In the genomic region with DNA sequence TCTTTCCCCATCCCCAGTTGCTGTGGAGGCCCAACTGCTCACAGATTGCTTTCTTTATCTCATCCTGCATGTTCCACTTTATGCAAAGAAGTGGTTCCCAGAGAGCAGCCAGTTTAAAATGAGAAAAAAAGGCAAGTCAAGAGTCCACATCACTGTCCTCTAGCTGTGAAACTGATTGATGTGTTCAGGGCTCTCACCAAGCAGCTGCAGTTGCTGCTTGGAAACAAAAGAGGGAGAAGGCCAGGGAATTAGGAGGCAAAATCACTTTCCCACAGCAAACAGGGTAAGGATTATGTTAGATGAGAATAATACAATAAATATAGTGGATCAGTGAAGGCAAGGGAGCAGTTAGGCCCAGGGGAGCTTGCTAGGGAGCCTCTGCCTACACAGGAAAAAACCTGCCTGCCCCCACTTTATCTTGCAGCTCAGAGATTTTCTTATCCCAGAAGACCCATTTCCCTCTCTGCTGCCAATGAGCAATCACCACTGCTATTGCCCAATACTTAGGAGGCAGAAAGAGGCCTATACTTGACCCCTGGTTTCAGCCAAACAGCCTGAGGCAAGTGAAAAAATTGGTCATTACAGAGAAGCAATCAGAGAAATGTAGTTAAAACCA, we compare ENCODE assay signal across 12 mouse cellular contexts.
DNase-seq lines count a peak whose midpoint lies in the region; ATAC-seq and TF ChIP-seq lines count a peak whose summit lies in the region.
"Had no signal": no experiment of that assay in that cellular context is flagged by ENCODE, and none has a peak within 500 bp of the region (broad histone marks: within the 10 kb centered on the region; RNA-seq: fewer than 3 reads in every experiment).

No protein-coding gene starts in this region.

- H3K4me1 ChIP-seq in embryonic facial prominence, embryonic 14.5 days (ENCODE audit: control insufficient read depth, insufficient read depth, low read length), result no peaks in the 10 kb centered on the region
- no peaks in the 10 kb centered on the region for H3K4me1 ChIP-seq in embryonic facial prominence, embryonic 10.5 days
- no peaks in the 10 kb centered on the region for H3K4me1 ChIP-seq in lung, embryonic 14.5 days (ENCODE audit: insufficient read depth)
- peaks cover 7% of the 10 kb centered on the region; the same call in 1 of the 2 replicates for H3K4me1 ChIP-seq in midbrain, embryonic 13.5 days (replicated peaks)
- H3K4me1 ChIP-seq in intestine, embryonic 15.5 days (replicated peaks), result no peaks in the 10 kb centered on the region
- no peaks in the 10 kb centered on the region for H3K4me1 ChIP-seq in cerebellum, adult 2 months (ENCODE audit: control insufficient read depth, insufficient read depth, low read length)
- H3K4me1 ChIP-seq: limb, embryonic 13.5 days had no signal

- H3K27me3 ChIP-seq in embryonic facial prominence, embryonic 14.5 days (replicated peaks; ENCODE audit: control insufficient read depth, insufficient read depth, low read length), result no peaks in the 10 kb centered on the region
- no peaks in the 10 kb centered on the region for H3K27me3 ChIP-seq in embryonic facial prominence, embryonic 10.5 days (replicated peaks; ENCODE audit: low read depth, poor library complexity, severe bottlenecking)
- no peaks in the 10 kb centered on the region for H3K27me3 ChIP-seq in lung, embryonic 14.5 days (ENCODE audit: insufficient read depth, low read length)
- no peaks in the 10 kb centered on the region for H3K27me3 ChIP-seq in midbrain, embryonic 13.5 days
- H3K27me3 ChIP-seq in intestine, embryonic 15.5 days (replicated peaks), result no peaks in the 10 kb centered on the region
- no peaks in the 10 kb centered on the region for H3K27me3 ChIP-seq in cerebellum, adult 2 months (ENCODE audit: control insufficient read depth, insufficient read depth, low read length)
- H3K27me3 ChIP-seq: limb, embryonic 13.5 days had no signal

- no peak for ATAC-seq in embryonic facial prominence, embryonic 14.5 days (ENCODE audit: low read depth)
- no peak for ATAC-seq in lung, embryonic 14.5 days (ENCODE audit: insufficient read depth)
- ATAC-seq in midbrain, embryonic 13.5 days, result peak; percentile 82
- no peak for ATAC-seq in intestine, embryonic 15.5 days

- no peaks in the 10 kb centered on the region for H3K36me3 ChIP-seq in embryonic facial prominence, embryonic 14.5 days (ENCODE audit: control insufficient read depth, insufficient read depth, low read length)
- H3K36me3 ChIP-seq in embryonic facial prominence, embryonic 10.5 days (replicated peaks), result no peaks in the 10 kb centered on the region
- H3K36me3 ChIP-seq in lung, embryonic 14.5 days (ENCODE audit: insufficient read depth), result no peaks in the 10 kb centered on the region
- H3K36me3 ChIP-seq in midbrain, embryonic 13.5 days, result no peaks in the 10 kb centered on the region
- H3K36me3 ChIP-seq in intestine, embryonic 15.5 days, result no peaks in the 10 kb centered on the region
- H3K36me3 ChIP-seq: limb, embryonic 13.5 days had no signal

- no peak for TF ChIP-seq POLR2A in cerebellum, adult 2 months (IDR thresholded peaks at IDR 0.05; ENCODE audit: borderline replicate concordance, insufficient read depth, low read length)

- no peaks in the 10 kb centered on the region for H3K9me3 ChIP-seq in embryonic facial prominence, embryonic 14.5 days (ENCODE audit: control insufficient read depth, low read length)
- no peaks in the 10 kb centered on the region for H3K9me3 ChIP-seq in embryonic facial prominence, embryonic 10.5 days
- H3K9me3 ChIP-seq in lung, embryonic 14.5 days (ENCODE audit: low read depth, low read length), result no peaks in the 10 kb centered on the region
- no peaks in the 10 kb centered on the region for H3K9me3 ChIP-seq in midbrain, embryonic 13.5 days
- H3K9me3 ChIP-seq in intestine, embryonic 15.5 days, result no peaks in the 10 kb centered on the region
- H3K9me3 ChIP-seq: limb, embryonic 13.5 days had no signal

- TF ChIP-seq CTCF in lung, embryonic 14.5 days (IDR thresholded peaks at IDR 0.05; ENCODE audit: low read depth), result no peak
- TF ChIP-seq CTCF in cerebellum, adult 2 months (IDR thresholded peaks at IDR 0.05; ENCODE audit: borderline replicate concordance, insufficient read depth, low read depth, low read length), result no peak

- no peak overlapping the region for H3K9ac ChIP-seq in embryonic facial prominence, embryonic 14.5 days (ENCODE audit: low read depth, low read length)
- H3K9ac ChIP-seq in lung, embryonic 14.5 days, result no peak overlapping the region
- H3K9ac ChIP-seq in midbrain, embryonic 13.5 days (replicated peaks), result no peak overlapping the region
- H3K9ac ChIP-seq in intestine, embryonic 15.5 days, result no peak overlapping the region
- H3K9ac ChIP-seq: limb, embryonic 13.5 days had no signal

- no peak overlapping the region for H3K4me2 ChIP-seq in embryonic facial prominence, embryonic 14.5 days (ENCODE audit: low read depth, low read length)
- no peak overlapping the region for H3K4me2 ChIP-seq in lung, embryonic 14.5 days
- no peak overlapping the region for H3K4me2 ChIP-seq in midbrain, embryonic 13.5 days (replicated peaks)
- H3K4me2 ChIP-seq in intestine, embryonic 15.5 days (replicated peaks), result no peak overlapping the region
- H3K4me2 ChIP-seq: limb, embryonic 13.5 days had no signal

- peak; percentile 2 for DNase-seq in embryonic facial prominence, embryonic 14.5 days (ENCODE audit: low spot score)
- no peak for DNase-seq in embryonic facial prominence, embryonic 10.5 days (ENCODE audit: low spot score)
- peak; percentile 0 for DNase-seq in lung, embryonic 14.5 days
- no peak for DNase-seq in lung, postnatal 14 days
- DNase-seq in cerebellum, adult 2 months, result no peak
- DNase-seq in layer of hippocampus, postnatal 14 days (ENCODE audit: low spot score in 2 of 2), result no peak
- DNase-seq: cerebellum, postnatal 10 days; layer of hippocampus, postnatal 36 days; lung, adult 2 months had no signal

- H3K4me3 ChIP-seq in embryonic facial prominence, embryonic 14.5 days (ENCODE audit: low read depth, low read length), result no peak overlapping the region
- no peak overlapping the region for H3K4me3 ChIP-seq in embryonic facial prominence, embryonic 10.5 days
- H3K4me3 ChIP-seq in lung, embryonic 14.5 days (ENCODE audit: low read depth, low read length), result no peak overlapping the region
- no peak overlapping the region for H3K4me3 ChIP-seq in midbrain, embryonic 13.5 days (replicated peaks)
- no peak overlapping the region for H3K4me3 ChIP-seq in intestine, embryonic 15.5 days (replicated peaks)
- no peak overlapping the region for H3K4me3 ChIP-seq in cerebellum, adult 2 months (replicated peaks; ENCODE audit: insufficient read depth, low read depth, low read length)
- H3K4me3 ChIP-seq: limb, embryonic 13.5 days had no signal

- H3K27ac ChIP-seq in embryonic facial prominence, embryonic 14.5 days (replicated peaks; ENCODE audit: low read depth, low read length), result no peak overlapping the region
- H3K27ac ChIP-seq in embryonic facial prominence, embryonic 10.5 days (replicated peaks), result no peak overlapping the region
- H3K27ac ChIP-seq in lung, embryonic 14.5 days (ENCODE audit: low read depth), result no peak overlapping the region
- H3K27ac ChIP-seq in midbrain, embryonic 13.5 days, result peak overlapping the region; percentile 48
- H3K27ac ChIP-seq in intestine, embryonic 15.5 days, result no peak overlapping the region
- H3K27ac ChIP-seq in cerebellum, adult 2 months (ENCODE audit: insufficient read depth, low read length), result no peak overlapping the region
- H3K27ac ChIP-seq: limb, embryonic 13.5 days had no signal

Comparison
In these comparisons a context has a peak if more than half of its experiments do, and no peak if none do; other contexts are left out.
1. DNase-seq: peak in embryonic facial prominence, embryonic 14.5 days (single experiment) and lung, embryonic 14.5 days (single experiment); none in embryonic facial prominence, embryonic 10.5 days (single experiment), lung, postnatal 14 days (single experiment), cerebellum, adult 2 months (0 of 2) and layer of hippocampus, postnatal 14 days (0 of 2).